Mouse (Mus musculus) liver, embryonic 16.5 days (tissue): ENCODE measurements around the gene Abhd2. TPM values are rescaled to one million over a fixed set of nuclear protein-coding genes. Genes with fewer than 3 reads are reported as not detected.
A peak's percentile ranks its signal among the peaks of the same experiment; 100 is the strongest.

Source experiments
- ATAC-seq: fragments of 200-750 bp; cut with Nextera tagmentation; 2 replicates; pipeline ENCODE4 v1.8.0; 2017; ENCODE audit warnings: low read depth, mild to moderate bottlenecking, moderate number of reproducible peaks, moderate library complexity
- H3K27ac ChIP-seq: fragments of 300-500 bp; sonication (generic); 2 replicates; pipeline ENCODE4 v1.5.1; 2014; ENCODE audit warnings: mild to moderate bottlenecking, low read length
- H3K27me3 ChIP-seq: fragments of 300-500 bp; sonication (generic); 2 replicates; pipeline ENCODE4 v1.6.1; 2014; ENCODE audit warnings: low read depth, low read length, mixed read lengths; ENCODE audit not compliant: control insufficient read depth, insufficient read depth
- H3K36me3 ChIP-seq: fragments of 300-500 bp; sonication (generic); 2 replicates; pipeline ENCODE4 v1.6.1; 2014; ENCODE audit warnings: mild to moderate bottlenecking; ENCODE audit not compliant: control insufficient read depth, insufficient read depth
- H3K4me1 ChIP-seq: fragments of 300-500 bp; sonication (generic); 2 replicates; pipeline ENCODE4 v1.6.1; 2014; ENCODE audit warnings: low read depth, low read length, mixed read lengths; ENCODE audit not compliant: control insufficient read depth
- H3K4me2 ChIP-seq: fragments of 300-500 bp; sonication (generic); 2 replicates; pipeline ENCODE4 v1.6.1; 2014; ENCODE audit warnings: low read depth, low read length, mixed read lengths
- H3K4me3 ChIP-seq: fragments of 300-500 bp; sonication (generic); 2 replicates; pipeline ENCODE4 v1.5.1; 2014; ENCODE audit warnings: low read depth, mild to moderate bottlenecking, low read length
- H3K9ac ChIP-seq: fragments of 300-500 bp; sonication (generic); 2 replicates; pipeline ENCODE4 v1.6.1; 2014; ENCODE audit warnings: low read depth, low read length
- H3K9me3 ChIP-seq: fragments of 300-500 bp; sonication (generic); replicated peaks from 2 replicates; pipeline ENCODE4 v1.6.1; 2016; ENCODE audit warnings: low read length; ENCODE audit not compliant: control insufficient read depth
- WGBS: fragments of 180-500 bp; shearing (Covaris S2); extraction: QIAGEN DNeasy Blood & Tissue Kit; methylation state at CpG from one replicate; pipeline ENCODE4 v1.1.7; 2014; ENCODE audit not compliant: insufficient replicate concordance; 5-methylcytosine and 5-hydroxymethylcytosine counted together
- polyA plus RNA-seq: library from polyadenylated mRNA; unstranded; fragments of >200 nt; fragmentation: Nextera tagmentation; extraction: Ambion mirVana; gene quantifications from 2 replicates; pipeline ENCODE4 v1.2.1, GENCODE M21; 2015

Abhd2 gene
- polyA plus RNA-seq, 1 experiment from 2014 or later = 14.4 TPM

- H3K4me2 ChIP-seq = peak overlapping the region; percentile 62
- no peak overlapping the region for H3K4me3 ChIP-seq
- H3K9ac ChIP-seq = peak overlapping the region; percentile 29; the same call in 1 of the 2 replicates
- WGBS = 25% methylated on average over 9 of the region's 9 CpGs
- H3K36me3 ChIP-seq = no peaks in the 10 kb centered on the region
- peaks cover 76% of the 10 kb centered on the region for H3K4me1 ChIP-seq
- H3K27ac ChIP-seq = peak overlapping the region; percentile 87
- H3K27me3 ChIP-seq = no peaks in the 10 kb centered on the region
- peak; percentile 22 for ATAC-seq
- H3K9me3 ChIP-seq = no peaks in the 10 kb centered on the region
Measured at GRCm38 (mm10) chr7:79270961-79271387, 2.0 kb upstream of the Abhd2 start.

DNA sequence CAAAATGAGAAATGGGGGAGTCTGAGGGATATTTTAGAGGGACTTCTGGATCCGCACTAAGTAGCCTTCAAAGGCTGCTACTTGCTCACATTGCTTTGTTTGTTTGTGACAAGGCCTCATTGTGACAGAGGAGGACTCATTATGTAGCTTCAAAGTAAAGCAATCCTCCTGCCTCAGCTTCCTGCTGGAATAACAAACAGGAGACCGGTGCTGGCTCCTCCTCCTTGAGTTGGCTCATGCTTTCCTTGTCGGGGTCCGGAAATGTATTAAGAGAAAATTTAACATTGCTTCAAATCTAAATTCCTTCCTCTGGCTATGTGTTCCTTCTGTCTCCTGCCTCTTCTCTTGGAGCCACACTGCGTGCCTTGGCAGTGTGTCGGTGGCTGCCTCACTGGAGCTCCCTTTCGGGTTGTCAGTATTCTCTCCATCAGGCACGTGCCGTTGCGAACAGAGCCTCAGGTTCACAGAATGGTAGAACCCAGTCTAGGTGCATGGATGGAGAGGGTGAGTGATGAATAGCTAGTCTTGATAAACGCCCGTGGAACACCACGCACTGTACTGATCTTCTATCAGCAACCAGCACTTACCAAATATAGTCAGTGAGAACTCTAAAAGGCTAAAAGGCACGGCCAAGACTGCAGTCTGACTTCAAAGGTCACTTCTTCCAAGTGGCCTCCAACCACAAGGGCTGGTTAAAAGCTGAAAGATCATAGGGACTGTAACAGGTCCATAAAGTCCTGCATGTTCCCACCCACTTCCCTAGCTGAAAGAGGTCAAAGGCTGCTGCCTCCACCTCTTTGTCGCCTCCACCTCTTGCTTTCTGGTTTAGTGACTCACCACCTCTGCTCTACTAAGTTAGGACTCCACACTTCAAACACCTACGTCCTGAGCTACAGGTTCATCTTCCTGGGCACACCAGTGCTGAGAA is 874 bp upstream of the Abhd2 start:
- Histone ChIP-seq H3K4me3 (peak overlapping the region; percentile 59), H3K9ac (peak overlapping the region; percentile 60), H3K4me1 (peaks cover 84% of the 10 kb centered on the region), H3K9me3 (no peaks in the 10 kb centered on the region), H3K36me3 (no peaks in the 10 kb centered on the region), H3K4me2 (peak overlapping the region; percentile 80), H3K27me3 (no peaks in the 10 kb centered on the region), H3K27ac (peak overlapping the region; percentile 87)
- WGBS = 63% methylated on average over 16 of the region's 16 CpGs
- no peak for ATAC-seq

- ATAC-seq = no peak
- peaks cover 79% of the 10 kb centered on the region for H3K4me1 ChIP-seq
- H3K4me3 ChIP-seq = peak overlapping the region; percentile 96
- no peaks in the 10 kb centered on the region for H3K36me3 ChIP-seq
- H3K27ac ChIP-seq = peak overlapping the region; percentile 86
- no peaks in the 10 kb centered on the region for H3K9me3 ChIP-seq
- 12% methylated on average over 15 of the region's 15 CpGs for WGBS
- no peaks in the 10 kb centered on the region for H3K27me3 ChIP-seq
- peak overlapping the region; percentile 94 for H3K9ac ChIP-seq
- H3K4me2 ChIP-seq = peak overlapping the region; percentile 71
Measured at GRCm38 (mm10) chr7:79273738-79274472, 906 bp downstream of the Abhd2 start.

DNA sequence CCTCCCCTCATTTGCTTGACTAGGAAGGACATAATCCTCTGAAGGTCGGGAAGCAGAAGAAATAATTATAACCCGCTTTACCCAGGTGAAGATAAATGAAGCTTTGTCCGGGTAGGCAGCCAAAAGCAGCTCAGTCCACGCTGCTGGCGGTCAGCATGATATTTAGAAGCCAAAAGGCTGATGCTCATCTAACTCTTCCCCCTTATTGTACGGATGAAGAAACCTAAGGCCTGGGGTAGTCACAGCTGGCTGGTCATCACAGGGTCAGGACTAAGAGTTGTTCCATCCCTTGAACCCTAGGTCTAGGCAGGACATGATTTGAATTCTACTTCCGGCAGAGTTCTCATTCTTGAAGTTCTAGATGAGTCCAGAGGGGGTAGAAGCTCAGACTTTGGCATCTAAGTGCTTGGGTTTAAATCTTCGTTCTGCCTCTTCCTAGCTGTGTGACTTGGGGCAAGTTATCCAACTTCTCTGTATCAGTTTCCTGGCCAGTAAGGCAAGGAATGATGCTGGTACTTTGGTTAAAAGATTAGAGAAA is 1.5 kb downstream of the Abhd2 start:
- Histone ChIP-seq H3K4me2 (peak overlapping the region; percentile 71), H3K4me1 (peaks cover 79% of the 10 kb centered on the region), H3K9me3 (no peaks in the 10 kb centered on the region), H3K27ac (peak overlapping the region; percentile 1; the same call in 1 of the 2 replicates), H3K36me3 (no peaks in the 10 kb centered on the region), H3K4me3 (peak overlapping the region; percentile 96), H3K27me3 (no peaks in the 10 kb centered on the region), H3K9ac (peak overlapping the region; percentile 94)
- ATAC-seq = no peak
- 72% methylated on average over 8 of the region's 8 CpGs for WGBS

GRCm38 (mm10) chr7:79275345-79275744 is 2.3 kb downstream of the Abhd2 start:
- no peak for ATAC-seq
- H3K9ac ChIP-seq = peak overlapping the region; percentile 94
- H3K9me3 ChIP-seq = no peaks in the 10 kb centered on the region
- peak overlapping the region; percentile 71 for H3K4me2 ChIP-seq
- H3K4me3 ChIP-seq = peak overlapping the region; percentile 96
- no peaks in the 10 kb centered on the region for H3K27me3 ChIP-seq
- H3K36me3 ChIP-seq = no peaks in the 10 kb centered on the region
- WGBS = 25% methylated on average over 11 of the region's 11 CpGs
- H3K4me1 ChIP-seq = peaks cover 76% of the 10 kb centered on the region
- H3K27ac ChIP-seq = no peak overlapping the region; the same call in 1 of the 2 replicates

DNA sequence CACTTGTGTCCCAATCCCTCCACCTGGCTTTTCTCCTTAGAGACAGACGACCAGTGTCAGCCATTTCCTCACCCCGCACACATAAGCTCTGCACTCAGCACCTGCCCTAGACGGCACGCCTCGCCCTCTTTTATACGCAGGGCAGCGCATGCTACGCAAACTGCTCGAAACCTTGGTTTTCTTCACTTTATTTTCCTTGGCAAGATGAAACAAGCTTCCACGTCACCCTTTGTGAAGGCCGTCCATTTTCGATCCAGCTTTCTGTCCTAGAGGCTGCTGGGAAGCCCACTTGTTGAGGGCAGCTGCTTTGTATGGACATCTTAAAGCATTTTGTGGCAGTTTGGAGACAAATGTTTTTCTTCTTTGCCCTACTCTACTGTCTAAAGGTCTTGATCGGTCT is 5.4 kb downstream of the Abhd2 start:
- Histone ChIP-seq H3K27me3 (no peaks in the 10 kb centered on the region), H3K9me3 (no peaks in the 10 kb centered on the region), H3K4me3 (no peak overlapping the region), H3K4me2 (no peak overlapping the region), H3K27ac (no peak overlapping the region), H3K4me1 (peaks cover 68% of the 10 kb centered on the region), H3K9ac (no peak overlapping the region), H3K36me3 (no peaks in the 10 kb centered on the region)
- ATAC-seq = no peak
- 82% methylated on average over 13 of the region's 13 CpGs for WGBS

- Histone ChIP-seq H3K27ac (peak overlapping the region; percentile 60), H3K4me2 (peak overlapping the region; percentile 19), H3K9ac (peak overlapping the region; percentile 30; the same call in 1 of the 2 replicates), H3K9me3 (no peaks in the 10 kb centered on the region), H3K4me1 (peaks cover 71% of the 10 kb centered on the region), H3K4me3 (no peak overlapping the region), H3K36me3 (no peaks in the 10 kb centered on the region), H3K27me3 (no peaks in the 10 kb centered on the region)
- WGBS = 20% methylated on average over 10 of the region's 10 CpGs
- no peak for ATAC-seq
Measured at GRCm38 (mm10) chr7:79279376-79280029, 6.5 kb downstream of the Abhd2 start.

DNA sequence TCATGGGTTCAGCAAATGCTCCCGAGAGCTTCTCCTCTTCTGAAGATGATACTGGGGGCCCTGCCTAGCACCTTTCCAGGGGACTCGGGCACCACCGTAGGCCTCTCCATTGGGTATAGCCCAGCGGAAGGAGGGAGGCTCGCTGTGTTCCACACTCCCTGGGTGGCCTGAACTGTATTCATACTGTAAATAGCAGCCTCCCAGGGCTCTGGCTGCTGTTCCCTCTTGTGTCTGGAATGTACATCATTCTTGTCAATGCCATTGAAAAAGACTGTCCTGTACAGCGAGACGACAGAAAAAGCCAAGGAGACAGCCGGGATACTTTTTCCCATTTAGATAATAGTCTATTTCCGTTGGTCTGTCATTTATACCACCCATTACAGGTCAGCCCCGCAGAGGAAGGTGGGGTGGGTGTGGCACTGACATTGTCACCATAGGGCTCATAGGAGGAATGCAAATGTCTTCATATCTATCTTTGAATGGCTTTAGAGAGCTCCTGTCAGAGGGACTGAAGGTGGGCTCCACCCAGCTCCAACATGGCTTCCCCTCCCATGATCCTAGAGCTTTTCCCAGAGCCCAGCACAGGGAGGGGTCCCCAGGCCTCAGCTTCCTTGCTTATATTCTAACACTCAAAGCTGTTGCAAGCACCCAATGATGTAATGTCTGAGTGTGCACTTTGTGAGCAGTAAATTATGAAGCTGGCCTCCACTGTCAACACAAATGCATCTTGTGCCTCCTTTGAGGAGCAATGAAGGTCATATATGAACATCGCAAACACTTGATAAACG is 10.1 kb downstream of the Abhd2 start:
- Histone ChIP-seq H3K9ac (no peak overlapping the region), H3K27me3 (no peaks in the 10 kb centered on the region), H3K9me3 (no peaks in the 10 kb centered on the region), H3K36me3 (no peaks in the 10 kb centered on the region), H3K4me1 (peaks cover 76% of the 10 kb centered on the region), H3K27ac (peak overlapping the region; percentile 75), H3K4me3 (no peak overlapping the region), H3K4me2 (peak overlapping the region; percentile 36)
- WGBS = 55% methylated on average over 12 of the region's 12 CpGs
- ATAC-seq = peak; percentile 50; the same call in 1 of the 2 replicates
